Mouse (Mus musculus) CD4-positive, CD25-positive, alpha-beta regulatory T cell, adult 9 weeks (primary cell): Measurements from ENCODE around the gene Faah. TPM values are rescaled to one million over a fixed set of nuclear protein-coding genes. Genes with fewer than 3 reads are reported as not detected.

ENCODE experiments used
- polyA plus RNA-seq: library from polyadenylated mRNA; unstranded; fragments of 100-300 nt; shearing (Covaris generic); gene quantifications from one replicate; pipeline ENCODE4 v1.2.1, GENCODE M21; 2017

Gene Faah
- 98.4 TPM for polyA plus RNA-seq

GRCm38 (mm10) chr4:116017902-116018746 is at the start of gene Faah:
TSS of gene Faah (minus strand) at chr4:116017926.

GRCm38 (mm10) chr4:116053399-116053961 is 35.8 kb upstream of the Faah start, which contains the start of gene Nsun4:
TSS of gene Nsun4 (minus strand) at chr4:116053876.

GRCm38 (mm10) chr4:115939295-115940102 is 78.2 kb downstream of the Faah start, which contains the start of gene Dmbx1:
TSS of gene Dmbx1 (minus strand) at chr4:115939926.

Other genes with a start within 250 kb of the Faah start
- gene Tex38, start 236.9 kb downstream of the Faah start, polyA plus RNA-seq, result not detected
- 19.0 TPM for gene Atpaf1, start 233.1 kb downstream of the Faah start, polyA plus RNA-seq
- gene Mob3c, start 189.8 kb downstream of the Faah start, polyA plus RNA-seq, result 25.1 TPM
- gene Mknk1, start 178.7 kb downstream of the Faah start, polyA plus RNA-seq, result 65.6 TPM
- gene Kncn, start 133.5 kb downstream of the Faah start, polyA plus RNA-seq, result 0.36 TPM
- not detected for gene 6430628N08Rik, start 127.3 kb downstream of the Faah start, polyA plus RNA-seq
- gene Dmbx1, start 78.0 kb downstream of the Faah start, polyA plus RNA-seq, result not detected
- gene Nsun4, start 36.0 kb upstream of the Faah start, polyA plus RNA-seq, result 35.7 TPM
- gene Uqcrh, start 57.1 kb upstream of the Faah start, polyA plus RNA-seq, result 528 TPM
- gene Lrrc41, start 57.3 kb upstream of the Faah start, polyA plus RNA-seq, result 34.5 TPM
- 4.3 TPM for gene Rad54l, start 105.8 kb upstream of the Faah start, polyA plus RNA-seq
- gene Pomgnt1, start 105.9 kb upstream of the Faah start, polyA plus RNA-seq, result 6.9 TPM
- gene Lurap1, start 133.4 kb upstream of the Faah start, polyA plus RNA-seq, result 0.26 TPM
- gene Tspan1, start 149.7 kb upstream of the Faah start, polyA plus RNA-seq, result not detected
- not detected for gene 1700042G07Rik, start 155.4 kb upstream of the Faah start, polyA plus RNA-seq
- gene Gm49337, start 155.5 kb upstream of the Faah start, polyA plus RNA-seq, result not detected
- gene Pik3r3, start 203.7 kb upstream of the Faah start, polyA plus RNA-seq, result 3.8 TPM